Mouse (Mus musculus): ENCODE measurements around the gene Tpst2.

- TF ChIP-seq CTCF (IDR thresholded peaks at IDR 0.05; ENCODE audit: low read depth, low read length) (peak; percentile 82), POLR2A (IDR thresholded peaks at IDR 0.05; ENCODE audit: insufficient read depth, low read length) (no peak)
These were observed 59.0 kb downstream of the Tpst2 start for GRCm38 (mm10) chr5:112335473-112335872.

Data from ES-Bruce4 (cell line).